Mouse (Mus musculus): ENCODE measurements around the gene Zfand2a.

The Zfand2a gene

GRCm38 (mm10) chr5:139466373-139466772 lies 18.0 kb downstream of the Zfand2a start:
- DNase-seq: no peak

GRCm38 (mm10) chr5:139464874-139465273 lies 19.5 kb downstream of the Zfand2a start:
- DNase-seq: no peak

GRCm38 (mm10) chr5:139460384-139461067 lies 23.8 kb downstream of the Zfand2a start, which contains the start of gene 3110082I17Rik:
Gene 3110082I17Rik, minus strand, starts transcription at chr5:139460527.
- peak; percentile 98 to 99 for DNase-seq

GRCm38 (mm10) chr5:139459938-139460337 lies 24.4 kb downstream of the Zfand2a start:
- no peak for DNase-seq

- DNase-seq: no peak
Observed at GRCm38 (mm10) chr5:139457241-139457640, 27.1 kb downstream of the Zfand2a start.

- no peak for DNase-seq
Observed at GRCm38 (mm10) chr5:139455166-139455565, 29.2 kb downstream of the Zfand2a start.

GRCm38 (mm10) chr5:139453031-139453430 lies 31.3 kb downstream of the Zfand2a start:
- no peak for DNase-seq

GRCm38 (mm10) chr5:139449926-139450325 lies 34.4 kb downstream of the Zfand2a start:
- no peak for DNase-seq

GRCm38 (mm10) chr5:139449161-139449791 lies 35.1 kb downstream of the Zfand2a start:
- DNase-seq: peak; percentile 72 to 84

GRCm38 (mm10) chr5:139448025-139448424 lies 36.3 kb downstream of the Zfand2a start:
- no peak for DNase-seq

GRCm38 (mm10) chr5:139445258-139445657 lies 39.1 kb downstream of the Zfand2a start:
- peak in 1 of 2 experiments; percentile 35 for DNase-seq

- no peak for DNase-seq
Observed at GRCm38 (mm10) chr5:139442962-139443361, 41.4 kb downstream of the Zfand2a start.

- no peak for DNase-seq
Observed at GRCm38 (mm10) chr5:139442428-139442827, 41.9 kb downstream of the Zfand2a start.

- no peak for DNase-seq
Observed at GRCm38 (mm10) chr5:139441726-139442018, 42.7 kb downstream of the Zfand2a start.

GRCm38 (mm10) chr5:139440926-139441725 lies 43.2 kb downstream of the Zfand2a start:
- no peak for DNase-seq

- DNase-seq: no peak
Observed at GRCm38 (mm10) chr5:139440451-139440850, 43.9 kb downstream of the Zfand2a start.

GRCm38 (mm10) chr5:139438440-139438839 lies 45.9 kb downstream of the Zfand2a start:
- DNase-seq: no peak

- no peak for DNase-seq
Observed at GRCm38 (mm10) chr5:139437769-139438168, 46.6 kb downstream of the Zfand2a start.

GRCm38 (mm10) chr5:139434940-139435339 lies 49.4 kb downstream of the Zfand2a start:
- no peak for DNase-seq

GRCm38 (mm10) chr5:139433842-139434568 lies 50.3 kb downstream of the Zfand2a start:
- no peak for DNase-seq

- no peak for DNase-seq
Observed at GRCm38 (mm10) chr5:139432747-139433508, 51.4 kb downstream of the Zfand2a start.

- DNase-seq: no peak
Observed at GRCm38 (mm10) chr5:139432333-139432732, 52.0 kb downstream of the Zfand2a start.
